Mouse (Mus musculus): ENCODE measurements at regions not wholly inside any gene's neighbourhood (a gene's known extent, or its start where the extent isn't known, plus 50 kb on each side); places are given as distances from the start of the nearest gene placed in this dataset.
A peak's percentile ranks its signal among the peaks of the same experiment; 100 is the strongest.

DNA sequence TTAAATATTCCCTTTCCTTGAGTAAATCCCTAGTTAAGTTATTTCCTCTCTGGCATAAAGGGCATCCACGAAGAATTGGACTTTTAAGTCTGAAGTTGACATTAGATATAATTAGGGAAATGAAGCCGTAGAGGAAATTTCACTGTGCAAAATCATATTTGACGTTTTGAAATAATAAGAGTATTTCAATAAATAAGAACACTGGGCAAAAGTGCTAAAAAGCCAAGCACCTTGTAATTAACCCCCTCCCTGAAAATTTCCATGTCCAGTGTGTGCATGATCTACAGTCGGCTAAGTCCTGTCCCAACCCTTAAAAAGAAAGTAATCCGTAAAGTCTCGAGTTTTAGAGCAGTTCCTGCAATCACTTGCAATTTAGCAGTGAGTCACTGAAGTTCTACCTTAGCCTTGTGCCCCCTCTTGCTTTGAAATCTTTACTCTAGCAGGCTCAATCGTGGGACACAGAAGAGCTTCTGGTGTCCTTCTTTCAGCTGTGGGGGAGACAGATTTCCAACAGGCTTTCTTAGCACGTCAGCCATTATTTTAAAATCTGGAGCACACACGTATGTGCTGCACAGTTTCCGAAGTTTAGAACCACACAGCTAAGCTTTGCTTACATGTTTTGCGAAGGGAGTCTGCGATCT is 69.5 kb upstream of the Ppara start:
- peaks cover 15% of the 10 kb centered on the region; the same call in 1 of the 2 replicates for H3K36me3 ChIP-seq (replicated peaks; ENCODE audit: control insufficient read depth, insufficient read depth, low read length)
- H3K4me3 ChIP-seq (ENCODE audit: low read depth, low read length): no peak overlapping the region
- no peaks in the 10 kb centered on the region for H3K9me3 ChIP-seq (replicated peaks; ENCODE audit: control insufficient read depth, low read length)
- no peak for TF ChIP-seq EP300 (IDR thresholded peaks at IDR 0.05; ENCODE audit: low read depth)
- TF ChIP-seq CTCF (IDR thresholded peaks at IDR 0.05; ENCODE audit: low read depth): no peak
- no peak for DNase-seq (ENCODE audit: low spot score)
- H3K9ac ChIP-seq (replicated peaks; ENCODE audit: low read depth, low read length): no peak overlapping the region
- WGBS: 79% methylated on average over 12 of the region's 12 CpGs
- H3K4me2 ChIP-seq (ENCODE audit: low read depth, low read length): no peak overlapping the region
- H3K27ac ChIP-seq (ENCODE audit: low read depth): no peak overlapping the region
- peaks cover 18% of the 10 kb centered on the region for H3K4me1 ChIP-seq (ENCODE audit: control insufficient read depth, insufficient read depth)
- no peaks in the 10 kb centered on the region for H3K27me3 ChIP-seq (ENCODE audit: control insufficient read depth, insufficient read depth, low read length)
- ATAC-seq (ENCODE audit: insufficient read depth, low read depth): no peak

DNA sequence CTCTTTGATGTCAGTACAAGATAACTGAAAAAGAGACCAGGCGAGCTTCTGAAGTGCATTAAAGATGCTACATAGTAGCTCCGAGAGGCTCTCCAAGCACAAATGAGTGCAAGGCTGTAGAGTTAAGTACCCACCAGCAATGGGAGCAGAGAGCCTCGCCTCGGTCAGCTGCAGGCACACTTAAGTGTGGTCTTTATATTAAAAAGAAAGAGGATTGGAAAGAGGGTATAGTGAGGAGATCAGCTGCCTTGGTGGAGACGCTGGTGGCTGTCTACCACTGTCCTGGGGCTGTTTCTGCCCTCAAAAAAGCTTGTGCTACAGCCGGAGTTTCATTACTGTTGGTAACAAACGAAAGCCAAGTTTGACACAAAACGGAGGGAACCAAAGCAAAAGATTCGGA is 68.3 kb upstream of the Ppara start:
- Histone ChIP-seq H3K27me3 (ENCODE audit: control insufficient read depth, insufficient read depth, low read length) (no peaks in the 10 kb centered on the region), H3K36me3 (replicated peaks; ENCODE audit: control insufficient read depth, insufficient read depth, low read length) (peaks cover 9% of the 10 kb centered on the region; the same call in 1 of the 2 replicates), H3K27ac (ENCODE audit: low read depth) (peak overlapping the region; percentile 3; the same call in 1 of the 2 replicates), H3K9me3 (replicated peaks; ENCODE audit: control insufficient read depth, low read length) (no peaks in the 10 kb centered on the region), H3K4me1 (ENCODE audit: control insufficient read depth, insufficient read depth) (peaks cover 18% of the 10 kb centered on the region), H3K4me3 (ENCODE audit: low read depth, low read length) (no peak overlapping the region), H3K4me2 (ENCODE audit: low read depth, low read length) (no peak overlapping the region), H3K9ac (replicated peaks; ENCODE audit: low read depth, low read length) (no peak overlapping the region)
- no peak for TF ChIP-seq EP300 (IDR thresholded peaks at IDR 0.05; ENCODE audit: low read depth)
- no peak for TF ChIP-seq CTCF (IDR thresholded peaks at IDR 0.05; ENCODE audit: low read depth)
- WGBS: 80% methylated on average over 9 of the region's 9 CpGs
- no peak for DNase-seq (ENCODE audit: low spot score)
- ATAC-seq (ENCODE audit: insufficient read depth, low read depth): no peak

DNA sequence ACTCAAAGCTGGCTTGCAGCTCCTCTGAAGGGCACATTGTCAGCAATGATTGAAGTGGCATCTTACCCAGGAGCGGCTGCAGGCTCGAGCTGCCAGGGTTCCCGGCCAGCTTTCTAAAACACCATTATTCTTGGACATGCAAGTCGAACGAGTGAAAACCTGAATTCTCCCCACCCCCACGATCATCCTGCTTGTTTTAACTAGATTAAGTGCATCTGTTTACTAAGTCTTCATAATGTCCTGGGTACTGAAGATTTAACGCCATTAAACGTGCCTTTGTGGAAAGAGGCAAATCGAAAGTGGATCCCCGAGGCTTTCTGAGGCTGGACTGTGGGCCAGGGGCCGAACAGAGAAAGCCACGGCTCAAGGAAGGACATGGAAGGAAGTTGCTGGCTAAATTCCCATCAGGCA is 67.4 kb upstream of the Ppara start:
- ATAC-seq (ENCODE audit: insufficient read depth, low read depth) (no peak), DNase-seq (ENCODE audit: low spot score) (no peak)
- H3K4me3 ChIP-seq (ENCODE audit: low read depth, low read length): peak overlapping the region; percentile 23
- TF ChIP-seq CTCF (IDR thresholded peaks at IDR 0.05; ENCODE audit: low read depth): no peak
- TF ChIP-seq EP300 (IDR thresholded peaks at IDR 0.05; ENCODE audit: low read depth): no peak
- peak overlapping the region; percentile 3; the same call in 1 of the 2 replicates for H3K9ac ChIP-seq (replicated peaks; ENCODE audit: low read depth, low read length)
- peaks cover 18% of the 10 kb centered on the region for H3K4me1 ChIP-seq (ENCODE audit: control insufficient read depth, insufficient read depth)
- H3K27me3 ChIP-seq (ENCODE audit: control insufficient read depth, insufficient read depth, low read length): no peaks in the 10 kb centered on the region
- H3K27ac ChIP-seq (ENCODE audit: low read depth): peak overlapping the region; percentile 51
- WGBS: 58% methylated on average over 12 of the region's 12 CpGs
- 0 out of 2 replicates have a peak, but pooled peaks cover 2% of the 10 kb centered on the region for H3K36me3 ChIP-seq (replicated peaks; ENCODE audit: control insufficient read depth, insufficient read depth, low read length)
- H3K9me3 ChIP-seq (replicated peaks; ENCODE audit: control insufficient read depth, low read length): no peaks in the 10 kb centered on the region
- H3K4me2 ChIP-seq (ENCODE audit: low read depth, low read length): peak overlapping the region; percentile 45

DNA sequence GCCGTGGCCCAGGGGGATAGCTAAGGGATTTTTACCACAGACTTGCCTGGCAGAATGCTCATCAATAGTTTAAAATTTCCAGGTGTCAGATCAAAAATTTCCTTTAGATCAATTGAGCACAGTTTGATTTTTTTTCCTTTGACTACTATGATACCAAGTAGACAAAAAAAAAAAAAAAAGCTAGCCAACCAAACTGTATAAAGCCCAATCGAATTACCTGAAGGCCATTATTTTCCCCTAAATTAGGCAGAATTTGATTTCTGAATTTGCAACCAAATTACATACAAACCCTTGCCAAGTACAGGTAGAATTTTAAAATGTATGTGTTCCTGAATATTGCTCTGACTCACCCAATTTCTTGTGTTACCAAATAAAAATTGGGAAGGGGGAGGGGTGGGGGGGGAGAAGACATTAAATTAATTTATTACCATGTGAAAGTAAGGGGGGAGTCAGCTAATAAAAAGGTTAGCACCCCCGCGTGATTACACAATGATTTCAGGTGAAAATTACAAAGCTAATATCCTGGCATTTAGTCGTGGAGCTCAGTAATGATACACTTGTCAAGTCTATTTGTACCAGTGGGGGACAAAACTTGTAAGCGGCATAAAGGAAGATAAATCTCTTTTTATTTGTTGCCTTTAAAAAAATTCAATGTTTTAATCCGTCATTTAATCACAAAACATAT is 66.7 kb upstream of the Ppara start:
- Histone ChIP-seq H3K4me1 (ENCODE audit: control insufficient read depth, insufficient read depth) (peaks cover 18% of the 10 kb centered on the region), H3K4me3 (ENCODE audit: low read depth, low read length) (no peak overlapping the region), H3K27ac (ENCODE audit: low read depth) (peak overlapping the region; percentile 100), H3K9me3 (replicated peaks; ENCODE audit: control insufficient read depth, low read length) (no peaks in the 10 kb centered on the region), H3K27me3 (ENCODE audit: control insufficient read depth, insufficient read depth, low read length) (no peaks in the 10 kb centered on the region), H3K36me3 (replicated peaks; ENCODE audit: control insufficient read depth, insufficient read depth, low read length) (no peaks in the 10 kb centered on the region), H3K4me2 (ENCODE audit: low read depth, low read length) (peak overlapping the region; percentile 45; the same call in 1 of the 2 replicates), H3K9ac (replicated peaks; ENCODE audit: low read depth, low read length) (no peak overlapping the region)
- WGBS: 87% methylated on average over 7 of the region's 7 CpGs
- ATAC-seq (ENCODE audit: insufficient read depth, low read depth): no peak
- TF ChIP-seq EP300 (IDR thresholded peaks at IDR 0.05; ENCODE audit: low read depth): no peak
- TF ChIP-seq CTCF (IDR thresholded peaks at IDR 0.05; ENCODE audit: low read depth): no peak
- DNase-seq (ENCODE audit: low spot score): no peak

DNA sequence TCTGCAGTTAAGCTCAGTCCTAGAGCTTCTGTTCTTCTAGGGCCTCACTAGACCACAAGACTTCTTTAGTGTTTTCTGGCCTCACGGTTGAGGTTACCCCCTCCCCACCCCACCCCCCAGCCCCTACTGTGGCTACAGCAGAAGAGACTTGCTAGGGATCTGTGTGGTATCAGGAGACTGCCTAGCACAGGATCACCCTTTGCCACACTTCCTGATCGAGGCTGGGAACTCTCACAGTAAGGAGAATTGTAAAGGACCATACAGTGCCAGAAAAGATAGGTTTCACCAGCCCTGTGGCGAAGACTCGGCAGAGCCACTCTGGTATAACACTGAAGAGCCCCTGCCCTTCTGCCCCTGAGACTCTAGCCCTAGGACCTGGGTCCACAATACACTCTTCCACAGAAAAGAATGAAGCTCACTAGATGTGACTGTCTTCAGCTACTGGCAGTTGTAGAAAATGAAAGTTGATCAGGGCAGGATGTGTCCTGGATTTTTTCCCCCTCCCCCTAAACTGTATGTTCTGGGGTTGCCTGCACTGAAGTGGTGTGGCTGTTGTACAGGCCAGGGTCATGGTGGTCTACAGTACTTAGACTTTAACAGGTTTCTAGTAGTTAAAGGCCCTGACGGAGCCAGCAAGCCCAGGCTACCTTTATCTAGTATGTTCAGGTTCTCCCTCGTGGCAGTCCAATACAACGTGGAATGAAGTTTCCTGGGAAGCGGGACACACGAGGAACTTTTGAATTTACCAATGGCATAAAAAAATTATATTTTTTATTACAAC is 65.7 kb upstream of the Ppara start:
- DNase-seq (ENCODE audit: low spot score) (no peak), ATAC-seq (ENCODE audit: insufficient read depth, low read depth) (no peak)
- TF ChIP-seq EP300 (IDR thresholded peaks at IDR 0.05; ENCODE audit: low read depth): no peak
- no peak for TF ChIP-seq CTCF (IDR thresholded peaks at IDR 0.05; ENCODE audit: low read depth)
- peak overlapping the region; percentile 100 for H3K27ac ChIP-seq (ENCODE audit: low read depth)
- WGBS: 47% methylated on average over 9 of the region's 9 CpGs
- peak overlapping the region; percentile 98; the same call in 1 of the 2 replicates for H3K9ac ChIP-seq (replicated peaks; ENCODE audit: low read depth, low read length)
- peak overlapping the region; percentile 84 for H3K4me3 ChIP-seq (ENCODE audit: low read depth, low read length)
- H3K9me3 ChIP-seq (replicated peaks; ENCODE audit: control insufficient read depth, low read length): no peaks in the 10 kb centered on the region
- peak overlapping the region; percentile 64 for H3K4me2 ChIP-seq (ENCODE audit: low read depth, low read length)
- no peaks in the 10 kb centered on the region for H3K36me3 ChIP-seq (replicated peaks; ENCODE audit: control insufficient read depth, insufficient read depth, low read length)
- H3K27me3 ChIP-seq (ENCODE audit: control insufficient read depth, insufficient read depth, low read length): no peaks in the 10 kb centered on the region
- peaks cover 26% of the 10 kb centered on the region for H3K4me1 ChIP-seq (ENCODE audit: control insufficient read depth, insufficient read depth)

Data from heart, postnatal 0 days (tissue).